Mouse (Mus musculus) lung, postnatal 10 days (tissue): ENCODE measurements around the gene Gm11444.

ENCODE experiments used
- DNase-seq: peaks from one replicate; pipeline ENCODE4 v3.0.0; 2021

The Gm11444 gene

GRCm38 (mm10) chr11:85857997-85858698 is 8.0 kb upstream of the Gm11444 start:
- DNase-seq: no peak

- peak; percentile 73 for DNase-seq
Observed at GRCm38 (mm10) chr11:85850758-85851157, 625 bp upstream of the Gm11444 start.

- DNase-seq: peak; percentile 88
Observed at GRCm38 (mm10) chr11:85849037-85849436, 1.1 kb downstream of the Gm11444 start.

GRCm38 (mm10) chr11:85846509-85846908 is 3.6 kb downstream of the Gm11444 start:
- DNase-seq: peak; percentile 91

GRCm38 (mm10) chr11:85845921-85846320 is 4.2 kb downstream of the Gm11444 start:
- peak; percentile 91 for DNase-seq

GRCm38 (mm10) chr11:85844971-85845370 is 5.2 kb downstream of the Gm11444 start:
- no peak for DNase-seq

GRCm38 (mm10) chr11:85844144-85844965 is 5.8 kb downstream of the Gm11444 start:
- DNase-seq: peak; percentile 96

GRCm38 (mm10) chr11:85843347-85843692 is 6.8 kb downstream of the Gm11444 start:
- DNase-seq: peak; percentile 93

- DNase-seq: peak; percentile 30
Observed at GRCm38 (mm10) chr11:85842596-85843346, 7.4 kb downstream of the Gm11444 start.

- DNase-seq: peak; percentile 81
Observed at GRCm38 (mm10) chr11:85841980-85842379, 8.2 kb downstream of the Gm11444 start.

- peak; percentile 61 for DNase-seq
Observed at GRCm38 (mm10) chr11:85841211-85841681, 8.9 kb downstream of the Gm11444 start.

GRCm38 (mm10) chr11:85840803-85841145 is 9.4 kb downstream of the Gm11444 start:
- DNase-seq: peak; percentile 30

- DNase-seq: peak; percentile 35
Observed at GRCm38 (mm10) chr11:85840031-85840802, 9.9 kb downstream of the Gm11444 start.

GRCm38 (mm10) chr11:85839258-85840030 is 10.7 kb downstream of the Gm11444 start:
- DNase-seq: peak; percentile 48

GRCm38 (mm10) chr11:85838424-85839257 is 11.5 kb downstream of the Gm11444 start:
- peak; percentile 28 for DNase-seq

GRCm38 (mm10) chr11:85837648-85838423 is 12.3 kb downstream of the Gm11444 start:
- peak; percentile 51 for DNase-seq

- no peak for DNase-seq
Observed at GRCm38 (mm10) chr11:85837291-85837647, 12.9 kb downstream of the Gm11444 start.

- DNase-seq: peak; percentile 55
Observed at GRCm38 (mm10) chr11:85836523-85837290, 13.4 kb downstream of the Gm11444 start.
